Mouse (Mus musculus) left cerebral cortex, postnatal 14 days (tissue): Measurements from ENCODE around the gene 6430548M08Rik. TPM values are rescaled to one million over a fixed set of nuclear protein-coding genes. Genes with fewer than 3 reads are reported as not detected.

Source experiments
- DNase-seq, 2 experiments: peaks; one replicate each; pipeline ENCODE4 v3.0.0; 2021 to 2022; ENCODE audit warnings: low spot score in 2 of 2, mixed read lengths in 1 of 2
- intact Hi-C: fragments of 180-260 bp; cut with DNase I; formaldehyde crosslinking; loops from one replicate; pipeline ENCODE4 v1.15.1; 2025
- total RNA-seq, 2 experiments: library from RNA; stranded (reverse); gene quantifications; 2 replicates each; pipeline ENCODE4 v1.2.3; 2021

Gene 6430548M08Rik
- total RNA-seq, 2 experiments from 2014 or later: 134 to 145 TPM

DNA sequence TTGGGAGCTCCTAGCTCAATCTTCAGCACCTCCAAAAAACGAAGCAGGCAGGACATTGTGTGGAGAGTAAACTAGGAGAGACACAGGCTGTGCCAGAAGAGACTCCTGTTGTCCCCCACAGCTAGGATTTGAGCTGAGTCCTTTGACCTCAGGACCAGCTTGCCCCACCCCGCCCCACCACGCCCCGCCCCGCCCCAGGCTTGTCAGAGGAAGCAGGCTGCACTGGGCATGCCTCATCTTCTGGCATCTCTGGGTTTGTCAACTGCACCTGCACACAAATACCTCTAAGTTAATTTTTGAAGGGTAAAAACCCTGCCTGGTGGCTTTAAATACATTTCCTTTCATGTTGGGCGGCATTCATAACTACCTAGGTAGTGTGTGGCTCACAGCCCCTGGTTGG is 87.4 kb downstream of the 6430548M08Rik start:
- no peak for DNase-seq
- intact Hi-C loops: no loop called here

DNA sequence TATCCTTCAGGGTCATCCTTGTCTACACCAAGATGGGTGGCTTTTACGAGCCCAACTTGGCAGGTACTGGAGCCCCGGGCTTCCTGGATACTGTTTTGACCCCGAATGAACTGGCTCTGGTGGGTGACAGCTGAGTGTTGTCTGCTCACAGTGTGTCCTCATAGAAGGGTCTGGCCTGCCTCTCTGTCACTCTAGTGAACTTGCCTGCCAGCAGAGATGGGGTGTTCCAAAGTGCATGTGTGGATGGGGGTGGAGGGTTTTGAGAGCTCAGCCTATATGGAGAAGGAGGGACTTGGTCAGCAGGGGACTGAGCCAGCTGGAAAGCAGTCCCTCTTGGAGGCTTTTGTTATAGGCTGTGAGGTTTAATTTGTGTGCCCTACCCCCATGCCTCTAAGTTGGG is 88.6 kb downstream of the 6430548M08Rik start:
- intact Hi-C loops: no loop called here

GRCm38 (mm10) chr8:120204736-120205360 is 90.9 kb downstream of the 6430548M08Rik start:
- DNase-seq: no peak
- intact Hi-C loops: no loop called here

More for the DNA sequence above, 88.6 kb downstream of the 6430548M08Rik start:
- DNase-seq: no peak

DNA sequence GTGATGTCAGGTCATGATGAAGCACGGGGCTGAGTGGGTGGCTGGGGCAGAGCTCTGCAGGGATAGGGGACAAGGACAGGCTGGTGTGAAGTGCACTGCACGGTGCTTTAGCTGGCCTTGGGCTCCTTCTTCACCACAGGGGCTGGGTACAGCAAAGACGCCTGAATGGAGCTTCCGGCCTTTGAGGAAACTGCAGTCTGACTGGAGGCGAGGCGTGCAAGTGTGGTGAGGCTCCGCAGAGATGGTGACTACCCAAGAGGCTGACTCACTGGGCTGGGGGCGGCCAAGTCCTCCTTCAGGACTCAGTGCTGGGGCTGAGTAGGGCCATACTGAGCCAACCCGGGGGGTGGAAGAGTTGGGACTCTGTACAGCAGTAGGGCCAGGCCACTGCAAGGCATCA is 92.0 kb downstream of the 6430548M08Rik start:
- no peak for DNase-seq

GRCm38 (mm10) chr8:120207364-120207763 is 93.4 kb downstream of the 6430548M08Rik start:
- intact Hi-C loops: no loop called here
- DNase-seq: no peak

More for the DNA sequence above, 92.0 kb downstream of the 6430548M08Rik start:
- intact Hi-C loops: no loop called here

DNA sequence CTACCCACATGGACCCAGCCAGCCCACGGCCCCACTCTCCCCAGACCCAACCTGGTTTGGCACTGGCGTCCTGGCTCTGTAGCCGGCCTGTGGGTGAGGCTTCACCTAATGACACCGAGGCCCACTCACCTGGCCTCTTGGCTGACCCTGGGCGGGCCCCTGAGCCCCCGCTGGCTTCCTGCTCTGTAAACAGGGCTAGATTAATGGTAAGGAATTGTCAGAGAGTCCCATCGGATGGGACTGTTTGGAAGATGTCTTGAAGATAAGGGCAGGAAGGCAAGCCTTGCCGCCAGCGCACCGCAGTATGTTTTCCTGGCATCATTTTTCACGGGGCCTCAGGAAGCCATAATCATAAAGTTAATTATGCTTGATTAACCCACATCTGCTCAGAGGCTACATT is 94.2 kb downstream of the 6430548M08Rik start:
- no peak for DNase-seq
- intact Hi-C loops: no loop called here

DNA sequence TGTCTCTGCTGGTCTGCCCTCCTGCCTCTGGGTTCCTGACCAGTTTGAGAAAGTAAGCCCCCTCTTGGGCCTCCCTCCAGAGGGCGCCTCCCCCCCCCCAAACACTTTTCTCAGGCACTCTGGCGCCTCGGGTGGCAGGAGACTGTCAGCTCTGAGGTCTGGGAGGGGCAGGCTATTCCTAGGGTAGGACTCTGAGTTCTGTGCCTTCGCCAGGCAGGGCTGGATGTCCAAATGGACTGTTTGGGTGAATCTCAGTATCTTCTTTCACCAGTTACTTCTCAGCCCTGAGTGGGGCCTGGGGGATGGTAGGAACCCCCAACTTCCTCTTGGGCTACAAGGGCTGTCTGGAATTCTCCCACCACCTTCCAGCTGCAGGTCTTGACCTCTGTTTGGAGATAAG is 97.4 kb downstream of the 6430548M08Rik start:
- intact Hi-C loops: no loop called here
- no peak for DNase-seq

DNA sequence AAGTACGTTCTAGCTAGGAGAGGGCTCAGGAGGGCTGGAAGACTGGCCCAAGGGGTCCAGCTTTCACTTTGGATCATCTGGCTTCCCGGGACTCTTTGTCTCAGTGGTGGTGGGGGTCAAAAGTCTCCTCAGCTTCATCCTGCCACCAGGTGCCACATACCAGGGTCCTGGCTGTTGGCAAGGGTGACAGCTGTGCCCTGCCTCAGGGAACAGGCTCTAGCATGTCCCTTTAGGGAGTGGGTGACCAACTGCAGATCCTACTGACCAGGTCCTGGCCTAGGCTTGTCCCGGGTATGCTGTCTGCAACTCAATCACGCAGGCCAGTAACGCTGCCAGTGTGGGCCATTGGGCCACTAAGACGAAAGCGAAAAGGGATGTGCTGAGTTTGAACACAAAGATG is 98.6 kb downstream of the 6430548M08Rik start:
- intact Hi-C loops: no loop called here
- no peak for DNase-seq

GRCm38 (mm10) chr8:120213229-120213628 is 99.3 kb downstream of the 6430548M08Rik start:
- no peak for DNase-seq
- intact Hi-C loops: no loop called here

- intact Hi-C loops: no loop called here
- DNase-seq: no peak
Observed at GRCm38 (mm10) chr8:120213939-120214338, 100.0 kb downstream of the 6430548M08Rik start.

Other genes starting within 250 kb of the 6430548M08Rik start
- gene Usp10, start 203.8 kb upstream of the 6430548M08Rik start, total RNA-seq: 10 to 100 TPM; 82.2 to 95.2 TPM
- gene Gm20388, start 203.3 kb upstream of the 6430548M08Rik start, total RNA-seq: 1 to 10 TPM; 2.8 to 7.3 TPM
- gene Crispld2, start 121.7 kb upstream of the 6430548M08Rik start, total RNA-seq: 1 to 10 TPM; 1.8 to 2.3 TPM
- 10 to 100 TPM; 36.0 to 44.1 TPM for gene Zdhhc7, start 12.7 kb upstream of the 6430548M08Rik start, total RNA-seq
- gene Fam92b, start 63.3 kb downstream of the 6430548M08Rik start, total RNA-seq: under 1 TPM in 1 of 2 experiments, not detected in 1; 0.47 TPM
- gene Gse1, start 114.3 kb downstream of the 6430548M08Rik start, total RNA-seq: 10 to 100 TPM; 49.0 to 57.3 TPM